Mouse (Mus musculus): ENCODE measurements at regions not wholly inside any gene's neighbourhood (a gene's known extent, or its start where the extent isn't known, plus 50 kb on each side); places are given as distances from the start of the nearest gene placed in this dataset.
A peak's percentile ranks its signal among the peaks of the same experiment; 100 is the strongest.
"Not testable (repeated sequence)": the region's sequence is repeated elsewhere in the genome, so short reads cannot be mapped to it uniquely, and the experiment has no call there.

GRCm38 (mm10) chr4:28064935-28065334 lies 748.0 kb upstream of the Epha7 start:
- DNase-seq: no peak

GRCm38 (mm10) chr4:28065828-28066227 lies 747.1 kb upstream of the Epha7 start:
- DNase-seq: no peak

DNA sequence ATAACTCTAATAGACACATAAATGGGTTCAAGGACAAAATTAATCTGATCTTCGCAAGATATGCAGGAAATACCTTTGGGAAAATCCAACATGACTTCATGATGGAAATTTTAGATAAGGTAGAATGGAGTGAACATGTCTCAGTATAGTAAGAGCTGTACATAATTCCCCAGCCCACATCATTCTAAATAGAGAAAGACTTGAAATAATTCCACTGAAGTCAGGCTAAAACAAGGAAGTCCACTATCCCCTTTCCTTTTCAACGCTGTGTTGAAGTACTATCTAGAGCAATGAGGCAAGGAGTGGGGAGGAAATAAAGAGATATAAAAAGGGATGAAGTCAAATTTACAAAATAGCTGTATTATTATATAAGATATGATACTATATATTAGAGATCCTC lies 733.9 kb upstream of the Epha7 start:
- no peak for DNase-seq

DNA sequence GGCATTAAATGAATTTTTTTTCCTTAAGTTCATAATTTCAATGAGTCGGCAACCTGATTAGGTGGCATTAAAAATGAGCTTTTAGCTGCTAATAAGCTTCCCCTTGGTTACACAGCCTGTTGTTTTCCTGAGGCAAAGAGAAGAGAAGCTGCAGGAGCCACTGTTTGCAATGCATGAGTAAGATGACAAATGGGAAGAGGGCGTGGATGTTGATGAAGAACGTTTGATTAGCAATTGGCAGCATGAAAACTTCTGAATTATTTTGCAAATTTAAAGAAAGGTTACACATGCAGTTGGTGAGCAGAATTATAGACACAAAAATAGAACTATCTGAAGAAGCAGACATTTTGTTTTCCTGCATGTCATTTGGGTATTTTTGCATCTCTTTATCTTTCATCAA lies 720.1 kb upstream of the Epha7 start:
- DNase-seq: no peak

- DNase-seq: no peak
Measured at GRCm38 (mm10) chr4:28143165-28143564, 669.8 kb upstream of the Epha7 start.

DNA sequence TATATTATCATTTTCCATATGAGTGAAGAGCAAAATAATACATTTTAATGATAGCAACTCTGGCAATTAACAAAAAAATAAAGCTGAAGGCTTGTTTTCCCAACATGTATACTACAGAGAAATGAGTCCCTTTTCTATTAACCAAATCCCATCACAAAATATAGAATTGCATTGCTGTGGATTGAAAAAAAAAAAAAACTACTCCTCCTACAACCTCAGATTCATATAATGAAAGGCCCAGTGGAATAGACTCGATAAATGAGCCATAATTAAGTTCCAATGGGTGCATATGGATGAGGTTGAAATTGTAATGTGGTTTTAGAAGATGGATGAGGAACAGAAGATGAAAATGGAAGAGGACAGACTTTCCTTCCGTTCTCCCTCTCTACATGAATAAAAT lies 657.8 kb upstream of the Epha7 start:
- no peak for DNase-seq

- DNase-seq: peak; percentile 17 to 44
Measured at GRCm38 (mm10) chr4:28176771-28177170, 636.2 kb upstream of the Epha7 start.

DNA sequence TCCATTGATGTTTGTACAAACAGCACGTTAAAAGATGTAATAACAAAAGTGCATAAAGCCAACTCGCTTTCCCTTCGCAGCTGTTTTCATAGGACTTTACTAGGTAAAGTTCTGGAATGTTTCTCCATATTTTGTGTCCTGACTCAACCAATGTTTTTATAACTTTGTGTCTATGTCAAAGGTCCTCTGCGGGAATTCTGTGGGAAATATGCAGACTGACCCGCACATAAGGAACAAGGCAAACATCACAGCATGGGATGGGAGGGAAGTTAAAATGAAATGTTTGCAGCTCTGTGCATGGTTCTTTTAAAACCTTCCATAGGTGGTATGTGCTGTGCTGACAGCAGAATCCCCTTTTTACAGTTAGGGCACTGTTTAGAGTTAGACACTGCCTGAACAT lies 622.1 kb upstream of the Epha7 start:
- DNase-seq: no peak

GRCm38 (mm10) chr4:28227594-28228208 lies 585.2 kb upstream of the Epha7 start:
- no peak for DNase-seq

DNA sequence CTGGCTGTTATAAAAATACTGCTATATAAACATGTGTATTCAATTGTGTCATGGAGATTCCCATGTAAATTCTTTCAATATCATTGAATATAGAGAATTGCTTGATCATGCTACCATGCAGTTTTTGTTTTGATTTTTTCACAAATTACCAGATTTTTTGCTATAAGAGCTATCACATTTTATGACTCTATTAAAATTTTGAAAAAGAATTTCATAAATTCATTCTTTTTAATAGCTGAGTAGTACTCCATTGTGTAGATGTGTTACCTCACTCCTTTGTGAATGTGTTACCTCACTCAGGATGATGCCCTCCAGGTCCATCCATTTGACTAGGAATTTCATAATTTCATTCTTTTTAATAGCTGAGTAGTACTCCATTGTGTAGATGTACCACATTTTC lies 577.4 kb upstream of the Epha7 start:
- DNase-seq: not testable (repeated sequence)

- DNase-seq: no peak
Measured at GRCm38 (mm10) chr4:28242272-28242671, 570.7 kb upstream of the Epha7 start.

Measured in kidney, postnatal 36 days (tissue).